Comparison of ENCODE assay signal across 22 mouse cellular contexts in the genomic region with DNA sequence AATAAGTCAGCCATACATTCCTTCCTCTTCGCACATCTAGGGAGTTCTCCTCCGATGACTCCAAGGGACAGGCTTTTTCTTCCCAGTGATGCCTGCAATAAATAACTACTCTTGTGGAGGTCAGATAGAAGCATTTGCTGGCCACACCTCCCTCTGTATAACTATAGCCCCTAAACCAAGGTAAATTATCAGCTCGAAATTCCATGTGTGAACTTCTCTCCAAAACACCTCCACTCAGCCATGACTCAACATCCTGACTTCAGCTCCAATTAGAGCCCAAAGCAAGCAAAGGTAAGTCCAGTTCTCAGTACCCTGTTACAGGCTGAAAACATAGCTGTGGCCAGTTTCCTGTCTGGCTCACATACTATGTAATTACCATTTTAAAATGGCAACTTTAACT. TPM values are rescaled to one million over a fixed set of nuclear protein-coding genes. Genes with fewer than 3 reads are reported as not detected.
DNase-seq lines count a peak whose midpoint lies in the region; ATAC-seq and TF ChIP-seq lines count a peak whose summit lies in the region.
"Had no signal": no experiment of that assay in that cellular context is flagged by ENCODE, and none has a peak within 500 bp of the region (broad histone marks: within the 10 kb centered on the region; RNA-seq: fewer than 3 reads in every experiment).

No protein-coding gene starts in this region.

- peak; percentile 54; the same call in 1 of the 2 replicates for ATAC-seq in kidney, embryonic 14.5 days (ENCODE audit: low FRiP score, low TSS enrichment)
- ATAC-seq in kidney, embryonic 15.5 days (replicated peaks; ENCODE audit: low FRiP score) = peak; percentile 70
- peak; percentile 64; the same call in 1 of the 2 replicates for ATAC-seq in kidney, embryonic 16.5 days (ENCODE audit: low FRiP score, low TSS enrichment)
- peak; percentile 60; the same call in 1 of the 2 replicates for ATAC-seq in kidney, postnatal 0 days (replicated peaks; ENCODE audit: low FRiP score, low read depth)
- ATAC-seq: activated CD4-positive, CD25-positive, alpha-beta regulatory T cell, adult 4 months; CD4-positive, CD25-positive, alpha-beta regulatory T cell, adult 4 months; Patski had no signal

- TF ChIP-seq CTCF in kidney, postnatal 0 days (IDR thresholded peaks at IDR 0.05; ENCODE audit: low read depth) = no peak
- TF ChIP-seq CTCF in kidney, adult 2 months (conservative IDR thresholded peaks at IDR 0.05; ENCODE audit: insufficient read depth, insufficient read length, low read depth, low read length) = no peak

- H3K36me3 ChIP-seq in kidney, embryonic 14.5 days (ENCODE audit: control insufficient read depth, insufficient read depth, low read length) = no peaks in the 10 kb centered on the region
- H3K36me3 ChIP-seq in kidney, embryonic 15.5 days = no peaks in the 10 kb centered on the region
- H3K36me3 ChIP-seq in kidney, embryonic 16.5 days (ENCODE audit: insufficient read depth, low read length) = no peaks in the 10 kb centered on the region
- H3K36me3 ChIP-seq in kidney, postnatal 0 days (ENCODE audit: insufficient read depth, low read length) = no peaks in the 10 kb centered on the region
- no peaks in the 10 kb centered on the region for H3K36me3 ChIP-seq in kidney, adult 2 months (ENCODE audit: control insufficient read depth, insufficient read depth, low read length)
- H3K36me3 ChIP-seq: G1E had no signal

- WGBS in kidney, embryonic 14.5 days = 56% methylated on average over 3 of the region's 3 CpGs
- 45% methylated on average over 3 of the region's 3 CpGs for WGBS in kidney, embryonic 15.5 days
- WGBS in kidney, embryonic 16.5 days = 51% methylated on average over 3 of the region's 3 CpGs
- WGBS in kidney, postnatal 0 days = 46% methylated on average over 3 of the region's 3 CpGs
- 34% methylated on average over 3 of the region's 3 CpGs for WGBS in kidney, adult 2 months

- no peak for DNase-seq in kidney, adult 9 months
- DNase-seq in kidney, postnatal 36 days = no peak
- DNase-seq in kidney, adult 18-20 months = no peak
- peak; percentile 45 for DNase-seq in kidney, postnatal 0 days (ENCODE audit: low spot score)
- DNase-seq in kidney, adult 2 months = no peak
- DNase-seq: adrenal gland, adult 2 months; adrenal gland, adult 8-10 months; adrenal gland, postnatal 10 days; adrenal gland, postnatal 14 days; adrenal gland, postnatal 25 days; adrenal gland, postnatal 36 days; B cell, adult 2 months; cerebellum, adult 11 months; cerebellum, adult 11-12 months had no signal

- no peaks in the 10 kb centered on the region for H3K9me3 ChIP-seq in kidney, embryonic 14.5 days (ENCODE audit: control insufficient read depth, low read length)
- no peaks in the 10 kb centered on the region for H3K9me3 ChIP-seq in kidney, embryonic 15.5 days (replicated peaks)
- H3K9me3 ChIP-seq in kidney, embryonic 16.5 days (ENCODE audit: low read length) = no peaks in the 10 kb centered on the region
- H3K9me3 ChIP-seq in kidney, postnatal 0 days (replicated peaks; ENCODE audit: low read length) = no peaks in the 10 kb centered on the region

- peaks cover 6% of the 10 kb centered on the region for H3K4me1 ChIP-seq in kidney, embryonic 14.5 days (ENCODE audit: control insufficient read depth, insufficient read depth, low read length)
- peaks cover 27% of the 10 kb centered on the region for H3K4me1 ChIP-seq in kidney, embryonic 15.5 days
- peaks cover 14% of the 10 kb centered on the region for H3K4me1 ChIP-seq in kidney, embryonic 16.5 days (ENCODE audit: insufficient read depth, low read length)
- peaks cover 4% of the 10 kb centered on the region; the same call in 1 of the 2 replicates for H3K4me1 ChIP-seq in kidney, postnatal 0 days (replicated peaks; ENCODE audit: insufficient read depth, low read length)
- H3K4me1 ChIP-seq in kidney, adult 2 months (ENCODE audit: control insufficient read depth, insufficient read depth, low read length) = no peaks in the 10 kb centered on the region

- TF ChIP-seq POLR2A in kidney, adult 2 months (IDR thresholded peaks at IDR 0.05; ENCODE audit: low read depth, low read length) = no peak

- no peak overlapping the region for H3K4me3 ChIP-seq in kidney, embryonic 14.5 days (ENCODE audit: low read length)
- H3K4me3 ChIP-seq in kidney, embryonic 15.5 days (replicated peaks) = no peak overlapping the region
- no peak overlapping the region for H3K4me3 ChIP-seq in kidney, embryonic 16.5 days (ENCODE audit: low read length)
- no peak overlapping the region for H3K4me3 ChIP-seq in kidney, postnatal 0 days (replicated peaks; ENCODE audit: low read depth, low read length)
- H3K4me3 ChIP-seq in kidney, adult 2 months (ENCODE audit: insufficient read depth, low read depth, low read length) = no peak overlapping the region

- H3K9ac ChIP-seq in kidney, embryonic 14.5 days (ENCODE audit: low read depth, low read length) = no peak overlapping the region
- no peak overlapping the region for H3K9ac ChIP-seq in kidney, embryonic 15.5 days
- H3K9ac ChIP-seq in kidney, embryonic 16.5 days (replicated peaks; ENCODE audit: low read length) = no peak overlapping the region
- H3K9ac ChIP-seq in kidney, postnatal 0 days (ENCODE audit: low read depth, low read length) = no peak overlapping the region

- no peak overlapping the region for H3K4me2 ChIP-seq in kidney, embryonic 14.5 days (replicated peaks; ENCODE audit: low read depth, low read length)
- no peak overlapping the region for H3K4me2 ChIP-seq in kidney, embryonic 15.5 days
- no peak overlapping the region for H3K4me2 ChIP-seq in kidney, embryonic 16.5 days (replicated peaks; ENCODE audit: low read depth, low read length)
- H3K4me2 ChIP-seq in kidney, postnatal 0 days (ENCODE audit: low read length) = no peak overlapping the region

- H3K27me3 ChIP-seq in kidney, embryonic 14.5 days (ENCODE audit: control insufficient read depth, insufficient read depth, low read length) = no peaks in the 10 kb centered on the region
- H3K27me3 ChIP-seq in kidney, embryonic 15.5 days = no peaks in the 10 kb centered on the region
- no peaks in the 10 kb centered on the region for H3K27me3 ChIP-seq in kidney, embryonic 16.5 days (ENCODE audit: insufficient read depth, low read length)
- H3K27me3 ChIP-seq in kidney, postnatal 0 days (ENCODE audit: insufficient read depth, low read length) = no peaks in the 10 kb centered on the region
- no peaks in the 10 kb centered on the region for H3K27me3 ChIP-seq in kidney, adult 2 months (replicated peaks; ENCODE audit: control insufficient read depth, insufficient read depth, low read length)
- H3K27me3 ChIP-seq: CH12.LX, Patski had no signal

- H3K27ac ChIP-seq in kidney, embryonic 14.5 days (ENCODE audit: low read depth, low read length) = no peak overlapping the region
- 0 out of 2 replicates have a peak overlapping the region, but pooled peaks have one; percentile 13 for H3K27ac ChIP-seq in kidney, embryonic 15.5 days
- peak overlapping the region; percentile 69; the same call in 1 of the 2 replicates for H3K27ac ChIP-seq in kidney, embryonic 16.5 days (ENCODE audit: low read length)
- H3K27ac ChIP-seq in kidney, postnatal 0 days = peak overlapping the region; percentile 47; the same call in 1 of the 2 replicates
- no peak overlapping the region for H3K27ac ChIP-seq in kidney, adult 2 months (ENCODE audit: insufficient read depth, low read depth, low read length)

RNA-seq across cellular contexts. Expression of gene Cops8, which starts 38.8 kb away (rescaled TPM):
- polyA plus RNA-seq in kidney, embryonic 14.5 days (2014; fragmentation: Nextera tagmentation; extraction: Ambion mirVana) = 146 and 159 TPM in 2 replicates
- polyA plus RNA-seq in kidney, embryonic 15.5 days (2015; fragmentation: Nextera tagmentation; extraction: Ambion mirVana) = 146 and 155 TPM in 2 replicates
- 149 and 152 TPM in 2 replicates for polyA plus RNA-seq in kidney, embryonic 16.5 days (2015; fragmentation: Nextera tagmentation; extraction: Ambion mirVana)
- polyA plus RNA-seq in kidney, postnatal 0 days (2015; fragmentation: Nextera tagmentation; extraction: Ambion mirVana) = 105 and 114 TPM in 2 replicates
- 39.7 and 41.9 TPM in 2 replicates for polyA plus RNA-seq in kidney, adult 2 months (2012; rRNA removed)

Comparison
In these comparisons a context has a peak if more than half of its experiments do, and no peak if none do; other contexts are left out.
1. H3K27ac ChIP-seq: peak in kidney, embryonic 15.5 days (single experiment), kidney, embryonic 16.5 days (single experiment) and kidney, postnatal 0 days (single experiment); none in kidney, embryonic 14.5 days (single experiment) and kidney, adult 2 months (single experiment).
2. Peak in every context shown above with its lines, with median percentiles within 50 percentile points of each other: ATAC-seq.